In genomic region chr2:3150324-3150723, GRCm38 (mm10) we compare ENCODE assay signal across 20 mouse cellular contexts. TPM values are rescaled to one million over a fixed set of nuclear protein-coding genes. Genes with fewer than 3 reads are reported as not detected.
"Had no signal": no experiment of that assay in that cellular context is flagged by ENCODE, and none has a peak within 500 bp of the region (broad histone marks: within the 10 kb centered on the region; RNA-seq: fewer than 3 reads in every experiment).

No protein-coding gene starts in this region.

- H3K4me2 ChIP-seq: liver, embryonic 11.5 days; liver, embryonic 13.5 days; liver, embryonic 15.5 days; midbrain, embryonic 11.5 days; midbrain, embryonic 13.5 days; midbrain, embryonic 15.5 days; neural tube, embryonic 12.5 days; stomach, embryonic 15.5 days had no signal

- H3K27me3 ChIP-seq: liver, embryonic 13.5 days; liver, embryonic 15.5 days; megakaryocyte, embryonic 14.5 days; midbrain, embryonic 13.5 days; midbrain, embryonic 15.5 days; neural tube, embryonic 12.5 days; stomach, embryonic 15.5 days had no signal

- DNase-seq: liver, embryonic 13.5 days; liver, postnatal 0 days; lung, postnatal 10 days; retina, postnatal 1 day; right cerebral cortex, postnatal 14 days; thymus, adult 2 months; thymus, postnatal 25 days; thymus, postnatal 4 days had no signal

- H3K9ac ChIP-seq: liver, embryonic 13.5 days; liver, embryonic 15.5 days; liver, postnatal 0 days; midbrain, embryonic 13.5 days; midbrain, embryonic 15.5 days; neural tube, embryonic 12.5 days; stomach, embryonic 15.5 days had no signal

- H3K4me3 ChIP-seq: liver, embryonic 13.5 days; liver, embryonic 15.5 days; megakaryocyte, embryonic 14.5 days; midbrain, embryonic 13.5 days; midbrain, embryonic 15.5 days; neural tube, embryonic 12.5 days; stomach, embryonic 15.5 days had no signal

- ATAC-seq: liver, postnatal 0 days; midbrain, embryonic 13.5 days; midbrain, embryonic 15.5 days had no signal

- H3K36me3 ChIP-seq: liver, embryonic 13.5 days; liver, embryonic 15.5 days; midbrain, embryonic 15.5 days; neural tube, embryonic 12.5 days; stomach, embryonic 15.5 days had no signal

- H3K27ac ChIP-seq: liver, embryonic 13.5 days; liver, embryonic 15.5 days; macrophage; midbrain, embryonic 13.5 days; midbrain, embryonic 15.5 days; neural tube, embryonic 12.5 days; stomach, embryonic 15.5 days; stomach, postnatal 0 days had no signal

- H3K9me3 ChIP-seq: liver, embryonic 13.5 days; liver, embryonic 15.5 days; megakaryocyte, embryonic 14.5 days; midbrain, embryonic 13.5 days; midbrain, embryonic 15.5 days; neural tube, embryonic 12.5 days; stomach, embryonic 15.5 days had no signal

- H3K4me1 ChIP-seq: liver, embryonic 13.5 days; liver, embryonic 15.5 days; megakaryocyte, embryonic 14.5 days; neural tube, embryonic 12.5 days; stomach, embryonic 15.5 days had no signal

RNA-seq across cellular contexts. Expression of gene Fam171a1, which starts 36.3 kb away (rescaled TPM):
- total RNA-seq: monocyte, adult 5-6 weeks; neutrophil, adult 5-6 weeks had no signal
